Mouse (Mus musculus): ENCODE data around the gene Dnah14. TPM values are rescaled to one million over a fixed set of nuclear protein-coding genes. Genes with fewer than 3 reads are reported as not detected.
"Not testable (repeated sequence)": the region's sequence is repeated elsewhere in the genome, so short reads cannot be mapped to it uniquely, and the experiment has no call there.

The Dnah14 gene
- total RNA-seq, 2 experiments from 2014 or later = 0.76 to 0.82 TPM

- no peak for DNase-seq (ENCODE audit: low spot score in 2 of 2)
- TF ChIP-seq CTCF (conservative IDR thresholded peaks at IDR 0.05) = no peak
Measured at GRCm38 (mm10) chr1:181742251-181742885, 166.0 kb downstream of the Dnah14 start.

DNA sequence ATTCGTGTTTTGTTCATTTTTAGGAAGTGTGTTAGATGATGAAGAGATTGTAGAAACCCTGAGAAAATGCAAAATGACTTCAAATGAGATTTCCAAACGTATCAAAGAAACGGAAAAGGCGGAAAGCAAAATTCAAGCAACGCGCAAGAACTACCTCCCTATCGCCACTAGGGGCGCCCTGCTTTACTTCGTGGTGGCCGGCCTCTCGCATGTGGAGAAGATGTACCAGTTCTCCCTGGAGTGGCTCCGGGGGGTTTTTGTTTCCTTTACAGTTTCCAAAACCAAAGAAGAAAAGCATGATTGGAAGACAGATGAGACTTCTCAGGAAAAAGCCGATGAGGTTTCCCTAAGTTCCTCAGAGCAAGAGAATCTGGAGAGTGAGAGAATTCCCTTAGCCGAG is 193.0 kb downstream of the Dnah14 start:
- peak; percentile 75 for TF ChIP-seq CTCF (conservative IDR thresholded peaks at IDR 0.05)
- no peak for DNase-seq (ENCODE audit: low spot score in 2 of 2)
- no peak overlapping the region for H3K27ac ChIP-seq
- H3K4me3 ChIP-seq = no peak overlapping the region

More at GRCm38 (mm10) chr1:181742251-181742885, 166.0 kb downstream of the Dnah14 start:
- Histone ChIP-seq H3K4me3 (no peak overlapping the region), H3K27ac (no peak overlapping the region)

GRCm38 (mm10) chr1:181771871-181772270 is 195.5 kb downstream of the Dnah14 start:
- TF ChIP-seq CTCF (conservative IDR thresholded peaks at IDR 0.05) = no peak
- no peak for DNase-seq (ENCODE audit: low spot score in 2 of 2)
- Histone ChIP-seq H3K27ac (no peak overlapping the region), H3K4me3 (no peak overlapping the region)

DNA sequence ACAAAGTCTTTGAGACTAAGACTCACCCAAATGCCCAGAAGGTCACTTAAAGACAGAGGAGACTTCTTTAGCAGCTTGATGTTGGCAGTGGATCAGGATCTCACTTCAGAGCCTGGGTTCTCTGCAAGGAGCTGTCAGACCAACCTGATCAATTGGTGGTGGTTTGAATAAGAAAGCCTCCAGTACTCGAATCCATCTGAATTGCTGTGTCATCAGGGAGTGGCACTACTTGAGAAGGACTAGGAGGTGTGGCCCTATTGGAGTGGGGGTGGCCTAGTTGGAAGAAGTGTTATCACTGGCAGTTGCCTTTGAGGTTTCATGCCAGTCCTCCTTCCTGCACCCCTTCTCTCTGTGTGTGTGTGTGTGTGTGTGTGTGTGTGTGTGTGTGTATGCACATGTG is 200.2 kb downstream of the Dnah14 start:
- Histone ChIP-seq H3K4me3 (no peak overlapping the region), H3K27ac (no peak overlapping the region)
- TF ChIP-seq CTCF (conservative IDR thresholded peaks at IDR 0.05) = no peak
- DNase-seq (ENCODE audit: low spot score in 2 of 2) = no peak

DNA sequence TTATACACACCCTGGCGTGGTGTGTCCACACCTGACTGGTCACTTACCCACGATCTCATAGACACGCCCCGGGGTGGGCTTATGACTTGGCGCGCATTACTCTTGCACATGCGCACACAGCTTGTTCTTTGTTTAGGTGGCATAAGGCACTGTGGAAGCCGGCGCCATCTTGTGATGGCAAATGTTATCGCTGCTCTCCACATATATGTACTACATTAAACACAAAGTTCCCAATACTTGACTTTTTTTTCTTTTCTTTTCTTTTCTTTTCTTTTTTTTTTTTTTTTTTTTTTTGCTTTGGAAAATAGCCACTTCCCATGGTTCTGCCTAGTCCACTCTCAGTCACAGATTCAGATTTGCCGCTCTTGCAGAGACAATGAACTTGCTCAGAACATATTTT is 206.2 kb downstream of the Dnah14 start:
- H3K4me3 ChIP-seq; DNase-seq (ENCODE audit: low spot score in 2 of 2); H3K27ac ChIP-seq: not testable (repeated sequence)
- peak; percentile 52 for TF ChIP-seq CTCF (conservative IDR thresholded peaks at IDR 0.05)

DNA sequence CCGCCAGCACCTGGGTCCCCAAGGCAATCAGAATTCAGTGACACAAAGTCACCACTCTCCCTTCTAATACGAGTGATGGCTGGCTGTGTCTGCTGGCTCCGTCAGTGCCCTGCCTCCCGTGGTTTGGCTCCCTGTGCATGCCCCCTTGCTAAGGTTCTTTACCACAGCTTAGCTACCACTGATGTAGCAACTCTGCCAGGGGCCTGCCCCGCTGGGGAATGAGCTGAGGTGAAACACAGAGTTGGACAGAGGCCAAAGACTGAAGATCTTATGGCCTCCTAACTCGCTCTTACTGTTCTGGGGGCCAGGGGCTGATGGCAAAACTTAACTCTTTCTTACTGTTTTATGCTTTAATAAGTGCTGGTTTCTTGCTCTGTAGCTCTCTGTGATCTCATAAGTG is 213.6 kb downstream of the Dnah14 start:
- no peak for TF ChIP-seq CTCF (conservative IDR thresholded peaks at IDR 0.05)
- no peak overlapping the region for H3K4me3 ChIP-seq
- H3K27ac ChIP-seq = no peak overlapping the region
- DNase-seq (ENCODE audit: low spot score in 2 of 2) = no peak

DNA sequence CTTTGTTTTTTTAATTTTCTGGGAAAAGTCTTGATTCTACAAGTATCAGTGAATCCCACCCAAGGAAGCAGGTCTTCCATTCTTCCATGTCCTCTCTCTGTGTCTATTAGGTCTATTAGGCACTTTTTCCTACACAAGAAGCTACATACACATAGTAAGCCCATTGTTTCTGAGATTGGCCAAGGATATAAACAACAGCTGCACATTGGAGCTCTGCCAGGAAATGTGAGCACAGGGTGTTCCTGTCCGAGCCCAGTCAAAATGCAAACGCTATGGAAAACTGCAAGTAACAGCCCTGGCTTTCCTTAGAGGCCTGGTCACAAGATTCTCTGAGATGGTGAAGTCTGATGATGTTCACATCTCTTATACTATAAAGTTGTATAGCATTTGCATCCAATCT is 217.2 kb downstream of the Dnah14 start:
- TF ChIP-seq CTCF (conservative IDR thresholded peaks at IDR 0.05) = no peak
- peak; percentile 26 to 29 for DNase-seq (ENCODE audit: low spot score in 2 of 2)
- Histone ChIP-seq H3K4me3 (no peak overlapping the region), H3K27ac (peak overlapping the region; percentile 46; the same call in 1 of the 2 replicates)

DNA sequence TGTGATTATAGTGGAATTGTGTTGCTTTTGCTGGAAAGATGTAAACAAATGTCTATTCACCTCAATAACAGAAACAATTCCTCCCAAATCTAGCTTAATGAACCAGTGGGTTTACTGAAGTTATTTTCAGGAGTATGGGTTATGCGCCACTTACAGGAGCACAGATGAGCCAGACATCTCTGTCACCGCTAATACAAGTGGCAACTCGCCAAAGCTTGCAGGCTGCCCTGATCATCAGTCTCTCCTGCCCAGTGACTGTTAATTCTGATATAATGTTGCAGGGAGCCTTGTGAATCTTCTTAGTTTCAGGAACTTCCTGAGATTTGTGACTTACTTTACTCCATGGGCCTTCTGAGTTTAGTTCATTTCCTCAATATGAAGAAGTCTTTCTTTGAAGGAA is 223.6 kb downstream of the Dnah14 start:
- Histone ChIP-seq H3K4me3 (no peak overlapping the region), H3K27ac (no peak overlapping the region)
- TF ChIP-seq CTCF (conservative IDR thresholded peaks at IDR 0.05) = no peak
- DNase-seq (ENCODE audit: low spot score in 2 of 2) = no peak

GRCm38 (mm10) chr1:181800667-181801066 is 224.3 kb downstream of the Dnah14 start:
- TF ChIP-seq CTCF (conservative IDR thresholded peaks at IDR 0.05) = no peak
- no peak overlapping the region for H3K27ac ChIP-seq
- DNase-seq (ENCODE audit: low spot score in 2 of 2) = no peak
- no peak overlapping the region for H3K4me3 ChIP-seq

- no peak for TF ChIP-seq CTCF (conservative IDR thresholded peaks at IDR 0.05)
- Histone ChIP-seq H3K27ac (no peak overlapping the region), H3K4me3 (no peak overlapping the region)
- peak; percentile 69 to 73 for DNase-seq (ENCODE audit: low spot score in 2 of 2)
Measured at GRCm38 (mm10) chr1:181811481-181812223, 235.3 kb downstream of the Dnah14 start.

DNA sequence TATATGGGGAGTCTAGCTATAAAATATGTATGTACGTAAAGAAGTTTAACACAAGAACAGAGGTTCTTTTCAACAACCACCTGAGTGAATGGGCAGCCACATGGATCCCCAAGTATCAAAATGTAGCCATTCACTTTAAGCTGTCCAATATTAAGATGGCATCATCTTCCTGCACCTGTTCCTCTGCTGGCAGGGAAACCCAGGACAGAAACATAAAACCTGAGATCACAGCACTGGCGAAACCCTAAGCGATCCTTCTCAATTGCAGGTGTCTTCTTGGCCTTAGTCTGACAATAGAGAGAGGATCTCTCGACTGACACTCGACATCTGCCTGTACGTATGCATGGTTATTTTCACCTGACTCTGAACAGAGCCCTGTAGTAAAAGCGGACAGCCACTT is 250.4 kb downstream of the Dnah14 start:
- Histone ChIP-seq H3K27ac (no peak overlapping the region), H3K4me3 (no peak overlapping the region)
- no peak for DNase-seq (ENCODE audit: low spot score in 2 of 2)
- TF ChIP-seq CTCF (conservative IDR thresholded peaks at IDR 0.05) = no peak

- no peak for DNase-seq (ENCODE audit: low spot score in 2 of 2)
- peak; percentile 50 for TF ChIP-seq CTCF (conservative IDR thresholded peaks at IDR 0.05)
- no peak overlapping the region for H3K27ac ChIP-seq
- H3K4me3 ChIP-seq = no peak overlapping the region
Measured at GRCm38 (mm10) chr1:181828365-181828764, 252.0 kb downstream of the Dnah14 start.

- DNase-seq (ENCODE audit: low spot score in 2 of 2) = no peak
- Histone ChIP-seq H3K4me3 (no peak overlapping the region), H3K27ac (0 out of 2 replicates have a peak overlapping the region, but pooled peaks have one; percentile 32)
- TF ChIP-seq CTCF (conservative IDR thresholded peaks at IDR 0.05) = no peak; the same call in 1 of the 2 replicates
Measured at GRCm38 (mm10) chr1:181832720-181833119, 256.4 kb downstream of the Dnah14 start.

DNA sequence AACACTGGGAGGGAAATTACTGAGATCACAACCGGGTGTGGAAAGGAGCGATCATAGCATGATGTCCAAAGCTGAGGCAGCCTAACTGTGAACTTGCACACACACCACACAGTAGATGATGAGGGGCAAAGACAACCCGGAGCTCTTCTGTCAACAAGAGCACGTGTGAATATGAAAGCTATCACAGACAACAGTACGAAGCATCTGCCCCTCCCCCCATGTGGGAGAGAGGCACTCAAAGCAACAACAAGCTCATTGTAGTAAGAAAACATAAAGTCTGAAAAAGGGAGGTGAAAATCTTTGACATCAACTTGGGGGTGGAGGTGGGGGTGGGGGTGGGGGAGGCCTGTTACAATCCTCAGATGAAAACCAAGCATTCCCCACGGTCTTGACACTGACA is 256.8 kb downstream of the Dnah14 start:
- Histone ChIP-seq H3K4me3 (no peak overlapping the region), H3K27ac (0 out of 2 replicates have a peak overlapping the region, but pooled peaks have one; percentile 32)
- no peak for TF ChIP-seq CTCF (conservative IDR thresholded peaks at IDR 0.05)
- no peak for DNase-seq (ENCODE audit: low spot score in 2 of 2)

Data from layer of hippocampus, adult 2 months (tissue).